Mouse (Mus musculus): ENCODE measurements around the gene Olfr16.

Olfr16 gene

GRCm38 (mm10) chr1:172950160-172950559 is at the start of gene Olfr16:
Olfr16 (plus strand) TSS chr1:172950409.
- ATAC-seq (ENCODE audit: insufficient number of reproducible peaks, low FRiP score, low TSS enrichment) = no peak

GRCm38 (mm10) chr1:172903313-172903712 is 46.9 kb upstream of the Olfr16 start:
- ATAC-seq (ENCODE audit: insufficient number of reproducible peaks, low FRiP score, low TSS enrichment) = no peak

DNA sequence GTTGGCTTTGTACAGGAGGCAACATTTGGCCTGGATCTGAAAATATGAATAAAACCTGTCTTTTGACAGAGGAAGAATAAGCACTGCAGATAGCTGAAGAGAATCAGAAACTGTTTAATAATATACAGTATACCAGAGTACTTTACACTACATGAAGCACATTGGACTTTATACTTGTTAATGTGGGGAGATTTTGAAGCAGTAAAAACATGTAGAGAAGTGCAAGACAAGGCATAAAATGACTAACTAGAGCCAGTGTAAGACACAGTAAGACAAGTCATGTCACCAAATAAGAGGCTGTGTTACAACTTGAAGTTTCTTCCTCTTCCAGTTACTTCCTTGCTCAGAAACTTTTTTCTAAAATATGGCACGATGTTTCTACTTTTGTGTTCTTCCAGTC is 33.1 kb upstream of the Olfr16 start:
- ATAC-seq (ENCODE audit: insufficient number of reproducible peaks, low FRiP score, low TSS enrichment) = no peak

DNA sequence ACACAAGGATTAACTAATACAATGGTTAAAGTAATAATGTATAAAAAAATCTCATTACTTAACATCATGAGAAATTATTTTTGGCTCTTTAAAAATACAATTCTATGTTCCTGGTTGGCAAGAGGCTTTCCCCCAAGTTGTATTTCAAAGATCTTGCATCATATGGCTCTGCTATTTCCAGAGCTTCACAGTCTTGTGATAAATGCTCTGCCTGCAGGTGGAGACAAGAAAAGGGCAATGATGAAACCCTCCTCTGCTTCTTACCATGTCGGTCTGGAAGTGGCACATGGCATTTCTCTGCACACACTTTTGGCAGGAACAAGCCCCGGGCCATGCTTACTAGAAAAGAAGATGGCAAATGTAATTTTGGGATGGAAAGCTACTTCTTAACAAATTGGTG is 31.8 kb upstream of the Olfr16 start:
- no peak for ATAC-seq (ENCODE audit: insufficient number of reproducible peaks, low FRiP score, low TSS enrichment)

DNA sequence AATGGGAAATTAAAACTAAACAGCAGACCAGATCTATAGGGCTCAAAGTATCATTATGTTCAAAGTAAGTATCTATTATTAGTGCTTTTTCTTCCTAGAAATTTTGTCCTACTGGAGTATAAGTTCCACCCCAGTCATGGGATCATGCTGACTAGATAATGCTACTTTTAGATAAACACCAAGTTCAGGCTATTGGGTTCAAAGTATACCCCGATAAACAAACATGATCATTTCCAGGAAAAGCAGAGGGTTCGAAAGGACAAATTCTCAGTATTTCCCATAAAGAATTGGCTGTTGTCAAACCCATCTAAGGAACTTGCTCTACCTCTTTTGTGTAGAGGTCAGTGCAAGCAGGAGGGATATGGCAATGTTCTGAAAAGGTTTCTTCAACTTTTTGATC is 18.0 kb upstream of the Olfr16 start:
- ATAC-seq (ENCODE audit: insufficient number of reproducible peaks, low FRiP score, low TSS enrichment) = no peak

DNA sequence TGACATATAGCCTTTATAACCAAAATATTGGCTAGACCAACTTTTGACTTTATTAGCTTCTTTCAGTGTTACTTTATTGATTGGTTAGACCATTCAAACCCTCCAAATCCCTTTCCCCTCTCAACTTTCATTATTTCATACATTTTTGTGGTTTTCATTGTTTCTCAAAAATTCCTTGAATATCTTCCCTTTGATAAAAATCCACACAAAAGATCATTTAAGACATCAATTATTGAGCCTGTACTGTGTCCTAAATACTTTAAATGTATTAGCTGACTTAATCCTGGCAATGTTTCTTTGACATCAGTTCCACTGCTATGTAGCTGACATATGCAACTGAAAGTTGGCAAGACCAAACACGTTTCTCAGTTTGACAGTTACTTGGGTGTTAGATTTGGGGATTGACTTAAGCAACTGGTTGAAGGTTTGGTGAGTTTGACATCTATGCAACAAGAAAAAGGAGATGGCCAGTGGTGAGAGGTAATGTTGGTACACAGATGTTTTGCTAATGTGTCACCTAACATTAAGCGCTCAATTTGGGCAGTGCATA is 1.0 kb downstream of the Olfr16 start:
- ATAC-seq (ENCODE audit: insufficient number of reproducible peaks, low FRiP score, low TSS enrichment) = no peak

GRCm38 (mm10) chr1:172955376-172955775 is 5.2 kb downstream of the Olfr16 start:
- no peak for ATAC-seq (ENCODE audit: insufficient number of reproducible peaks, low FRiP score, low TSS enrichment)

GRCm38 (mm10) chr1:172960452-172960851 is 10.2 kb downstream of the Olfr16 start:
- ATAC-seq (ENCODE audit: insufficient number of reproducible peaks, low FRiP score, low TSS enrichment) = no peak

- ATAC-seq (ENCODE audit: insufficient number of reproducible peaks, low FRiP score, low TSS enrichment) = no peak
Measured at GRCm38 (mm10) chr1:172989794-172990634, 39.8 kb downstream of the Olfr16 start.

DNA sequence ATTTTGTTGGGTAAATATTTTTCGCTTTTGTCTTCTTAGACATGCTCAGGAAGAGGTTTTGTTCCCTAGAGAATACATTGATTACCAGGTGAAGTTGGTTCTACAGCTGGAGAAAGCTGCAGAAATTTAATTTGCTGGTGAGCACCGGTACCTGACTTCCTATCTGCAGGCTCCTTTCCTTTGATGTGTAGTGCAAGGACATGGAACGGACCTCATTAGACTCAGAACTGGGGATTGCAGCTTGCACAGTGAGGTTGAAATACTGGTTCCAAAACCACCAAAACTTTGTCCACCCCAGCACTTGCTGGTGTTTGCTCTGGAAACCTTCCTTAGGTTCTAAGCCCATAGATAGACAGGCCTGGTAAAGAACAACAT is 40.4 kb downstream of the Olfr16 start:
- ATAC-seq (ENCODE audit: insufficient number of reproducible peaks, low FRiP score, low TSS enrichment) = no peak

Data from cerebellum, adult (tissue).